Mouse (Mus musculus): ENCODE results near the gene Nwd2.

GRCm38 (mm10) chr5:63831054-63831453, 182.2 kb downstream of the Nwd2 start:
- no peak for TF ChIP-seq POLR2A (IDR thresholded peaks at IDR 0.05; ENCODE audit: borderline replicate concordance, extremely low read depth, insufficient read depth, insufficient read length, poor library complexity, severe bottlenecking)
- no peak for TF ChIP-seq CTCF (IDR thresholded peaks at IDR 0.05; ENCODE audit: borderline replicate concordance, extremely low read depth, insufficient read depth, insufficient read length)

Measured in brain, embryonic 14.5 days (tissue).